Mouse (Mus musculus) testis, adult 2 months (tissue): ENCODE data around the gene Lpxn.

Experiments used
- CTCF ChIP-seq: fragments of 200-500 bp; IDR thresholded peaks from 2 replicates; pipeline ENCODE4 v1.5.1; 2012; ENCODE audit warnings: low read depth, mild to moderate bottlenecking, inconsistent platforms, low read length, moderate library complexity; ENCODE audit not compliant: control insufficient read depth, insufficient read depth, insufficient replicate concordance
- POLR2A ChIP-seq: fragments of 200-500 bp; IDR thresholded peaks from 2 replicates; pipeline ENCODE4 v1.6.1; 2012; ENCODE audit warnings: low read depth, mild to moderate bottlenecking, inconsistent platforms, low read length, moderate library complexity; ENCODE audit not compliant: control insufficient read depth

DNA sequence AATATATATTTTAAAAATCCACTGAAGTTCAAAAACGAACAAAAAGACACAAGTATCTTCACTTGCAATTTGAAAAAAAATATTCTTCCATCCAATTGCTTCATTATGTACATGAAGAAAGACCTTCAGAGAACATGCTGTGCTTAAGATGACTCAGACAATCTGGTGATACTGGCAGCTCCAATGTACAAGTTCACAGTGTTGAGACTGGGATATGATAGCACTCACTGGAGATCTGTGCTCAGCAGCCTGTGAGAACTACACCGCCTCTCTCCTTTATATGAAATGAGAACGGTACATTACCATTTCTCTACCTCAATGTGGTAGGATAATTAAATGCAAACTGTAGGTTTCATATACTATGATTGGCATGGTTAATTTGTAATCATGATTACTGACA is 6.8 kb downstream of the Lpxn start:
- TF ChIP-seq CTCF, result no peak
- no peak for TF ChIP-seq POLR2A
